Mouse (Mus musculus): ENCODE measurements at regions not wholly inside any gene's neighbourhood (a gene's known extent, or its start where the extent isn't known, plus 50 kb on each side); places are given as distances from the start of the nearest gene placed in this dataset.

GRCm38 (mm10) chr15:36879587-36879986, 128.0 kb downstream of the Zfp706 start:
- Histone ChIP-seq H3K27ac (replicated peaks in 1 of 2; ENCODE audit: control insufficient read depth in 1 of 2, insufficient read depth in 1 of 2, low read depth in 2 of 2, low read length in 2 of 2) (no peak overlapping the region), H3K4me2 (ENCODE audit: low read length) (no peak overlapping the region), H3K36me3 (ENCODE audit: control insufficient read depth, insufficient read depth, low read length) (no peaks in the 10 kb centered on the region), H3K4me3 (ENCODE audit: control insufficient read depth in 1 of 2, insufficient read depth in 1 of 2, low read depth in 1 of 2, low read length in 2 of 2) (no peak overlapping the region), H3K27me3 (ENCODE audit: control insufficient read depth, insufficient read depth, low read length) (no peaks in the 10 kb centered on the region), H3K9me3 (ENCODE audit: control insufficient read depth, low read length) (no peaks in the 10 kb centered on the region), H3K4me1 (ENCODE audit: control insufficient read depth in 2 of 2, insufficient read depth in 2 of 2, low read length in 2 of 2) (peaks cover 15 to 21% of the 10 kb centered on the region in 2 experiments), H3K9ac (ENCODE audit: low read length) (no peak overlapping the region)
- ATAC-seq (ENCODE audit: insufficient number of reproducible peaks, insufficient read depth, low FRiP score, low read depth): no peak
- 82% methylated on average over 7 of the region's 7 CpGs for WGBS

- peaks cover 20 to 25% of the 10 kb centered on the region in 2 experiments for H3K4me1 ChIP-seq (ENCODE audit: control insufficient read depth in 2 of 2, insufficient read depth in 2 of 2, low read length in 2 of 2)
- H3K27ac ChIP-seq (replicated peaks in 1 of 2; ENCODE audit: control insufficient read depth in 1 of 2, insufficient read depth in 1 of 2, low read depth in 2 of 2, low read length in 2 of 2): no peak overlapping the region
- H3K9ac ChIP-seq (ENCODE audit: low read length): no peak overlapping the region
- H3K36me3 ChIP-seq (ENCODE audit: control insufficient read depth, insufficient read depth, low read length): no peaks in the 10 kb centered on the region
- no peak overlapping the region for H3K4me3 ChIP-seq (ENCODE audit: control insufficient read depth in 1 of 2, insufficient read depth in 1 of 2, low read depth in 1 of 2, low read length in 2 of 2)
- H3K9me3 ChIP-seq (ENCODE audit: control insufficient read depth, low read length): no peaks in the 10 kb centered on the region
- 49% methylated on average over 5 of the region's 5 CpGs for WGBS
- no peaks in the 10 kb centered on the region for H3K27me3 ChIP-seq (ENCODE audit: control insufficient read depth, insufficient read depth, low read length)
- no peak for ATAC-seq (ENCODE audit: insufficient number of reproducible peaks, insufficient read depth, low FRiP score, low read depth)
- H3K4me2 ChIP-seq (ENCODE audit: low read length): no peak overlapping the region
Measured at GRCm38 (mm10) chr15:36878960-36879359, 128.6 kb downstream of the Zfp706 start.

GRCm38 (mm10) chr15:36878276-36878675, 129.3 kb downstream of the Zfp706 start:
- Histone ChIP-seq H3K4me1 (ENCODE audit: control insufficient read depth in 2 of 2, insufficient read depth in 2 of 2, low read length in 2 of 2) (peaks cover 27 to 32% of the 10 kb centered on the region in 2 experiments), H3K4me2 (ENCODE audit: low read length) (no peak overlapping the region), H3K4me3 (ENCODE audit: control insufficient read depth in 1 of 2, insufficient read depth in 1 of 2, low read depth in 1 of 2, low read length in 2 of 2) (no peak overlapping the region), H3K27ac (replicated peaks in 1 of 2; ENCODE audit: control insufficient read depth in 1 of 2, insufficient read depth in 1 of 2, low read depth in 2 of 2, low read length in 2 of 2) (no peak overlapping the region), H3K9ac (ENCODE audit: low read length) (no peak overlapping the region), H3K27me3 (ENCODE audit: control insufficient read depth, insufficient read depth, low read length) (no peaks in the 10 kb centered on the region), H3K36me3 (ENCODE audit: control insufficient read depth, insufficient read depth, low read length) (no peaks in the 10 kb centered on the region), H3K9me3 (ENCODE audit: control insufficient read depth, low read length) (no peaks in the 10 kb centered on the region)
- 65% methylated on average over 3 of the region's 3 CpGs for WGBS
- no peak for ATAC-seq (ENCODE audit: insufficient number of reproducible peaks, insufficient read depth, low FRiP score, low read depth)

- Histone ChIP-seq H3K4me1 (ENCODE audit: control insufficient read depth in 2 of 2, insufficient read depth in 2 of 2, low read length in 2 of 2) (peaks cover 31 to 40% of the 10 kb centered on the region in 2 experiments), H3K27me3 (ENCODE audit: control insufficient read depth, insufficient read depth, low read length) (no peaks in the 10 kb centered on the region), H3K36me3 (ENCODE audit: control insufficient read depth, insufficient read depth, low read length) (no peaks in the 10 kb centered on the region), H3K4me3 (ENCODE audit: control insufficient read depth in 1 of 2, insufficient read depth in 1 of 2, low read depth in 1 of 2, low read length in 2 of 2) (no peak overlapping the region), H3K27ac (replicated peaks in 1 of 2; ENCODE audit: control insufficient read depth in 1 of 2, insufficient read depth in 1 of 2, low read depth in 2 of 2, low read length in 2 of 2) (no peak overlapping the region), H3K9me3 (ENCODE audit: control insufficient read depth, low read length) (no peaks in the 10 kb centered on the region), H3K4me2 (ENCODE audit: low read length) (no peak overlapping the region), H3K9ac (ENCODE audit: low read length) (no peak overlapping the region)
- 77% methylated on average over 7 of the region's 7 CpGs for WGBS
- no peak for ATAC-seq (ENCODE audit: insufficient number of reproducible peaks, insufficient read depth, low FRiP score, low read depth)
Measured at GRCm38 (mm10) chr15:36877501-36877900, 130.1 kb downstream of the Zfp706 start.

GRCm38 (mm10) chr15:36875980-36876778, 131.4 kb downstream of the Zfp706 start:
- 59% methylated on average over 10 of the region's 10 CpGs for WGBS
- Histone ChIP-seq H3K9ac (ENCODE audit: low read length) (no peak overlapping the region; the same call in 1 of the 2 replicates), H3K36me3 (ENCODE audit: control insufficient read depth, insufficient read depth, low read length) (no peaks in the 10 kb centered on the region), H3K4me2 (ENCODE audit: low read length) (no peak overlapping the region), H3K4me1 (ENCODE audit: control insufficient read depth in 2 of 2, insufficient read depth in 2 of 2, low read length in 2 of 2) (peaks cover 33 to 44% of the 10 kb centered on the region in 2 experiments), H3K9me3 (ENCODE audit: control insufficient read depth, low read length) (no peaks in the 10 kb centered on the region), H3K4me3 (ENCODE audit: control insufficient read depth in 1 of 2, insufficient read depth in 1 of 2, low read depth in 1 of 2, low read length in 2 of 2) (no peak overlapping the region), H3K27ac (replicated peaks in 1 of 2; ENCODE audit: control insufficient read depth in 1 of 2, insufficient read depth in 1 of 2, low read depth in 2 of 2, low read length in 2 of 2) (peak overlapping the region; percentile 21 to 46; a peak in 2 of 4 replicates), H3K27me3 (ENCODE audit: control insufficient read depth, insufficient read depth, low read length) (no peaks in the 10 kb centered on the region)
- no peak for ATAC-seq (ENCODE audit: insufficient number of reproducible peaks, insufficient read depth, low FRiP score, low read depth)

- H3K36me3 ChIP-seq (ENCODE audit: control insufficient read depth, insufficient read depth, low read length): no peaks in the 10 kb centered on the region
- WGBS: 92% methylated on average over 4 of the region's 4 CpGs
- peak overlapping the region; percentile 87 to 94; a peak in 3 of 4 replicates for H3K27ac ChIP-seq (replicated peaks in 1 of 2; ENCODE audit: control insufficient read depth in 1 of 2, insufficient read depth in 1 of 2, low read depth in 2 of 2, low read length in 2 of 2)
- no peak overlapping the region for H3K4me3 ChIP-seq (ENCODE audit: control insufficient read depth in 1 of 2, insufficient read depth in 1 of 2, low read depth in 1 of 2, low read length in 2 of 2)
- no peaks in the 10 kb centered on the region for H3K27me3 ChIP-seq (ENCODE audit: control insufficient read depth, insufficient read depth, low read length)
- no peak overlapping the region for H3K9ac ChIP-seq (ENCODE audit: low read length)
- H3K4me1 ChIP-seq (ENCODE audit: control insufficient read depth in 2 of 2, insufficient read depth in 2 of 2, low read length in 2 of 2): peaks cover 33 to 44% of the 10 kb centered on the region in 2 experiments
- no peak overlapping the region for H3K4me2 ChIP-seq (ENCODE audit: low read length)
- H3K9me3 ChIP-seq (ENCODE audit: control insufficient read depth, low read length): no peaks in the 10 kb centered on the region
- ATAC-seq (ENCODE audit: insufficient number of reproducible peaks, insufficient read depth, low FRiP score, low read depth): no peak
Measured at GRCm38 (mm10) chr15:36874555-36874954, 133.0 kb downstream of the Zfp706 start.

- peak overlapping the region; percentile 54 for H3K9ac ChIP-seq (ENCODE audit: low read length)
- H3K36me3 ChIP-seq (ENCODE audit: control insufficient read depth, insufficient read depth, low read length): no peaks in the 10 kb centered on the region
- peak overlapping the region; percentile 45 for H3K4me2 ChIP-seq (ENCODE audit: low read length)
- H3K9me3 ChIP-seq (ENCODE audit: control insufficient read depth, low read length): no peaks in the 10 kb centered on the region
- no peaks in the 10 kb centered on the region for H3K27me3 ChIP-seq (ENCODE audit: control insufficient read depth, insufficient read depth, low read length)
- H3K27ac ChIP-seq (replicated peaks in 1 of 2; ENCODE audit: control insufficient read depth in 1 of 2, insufficient read depth in 1 of 2, low read depth in 2 of 2, low read length in 2 of 2): peak overlapping the region; percentile 87 to 94
- WGBS: 29% methylated on average over 5 of the region's 5 CpGs
- H3K4me1 ChIP-seq (ENCODE audit: control insufficient read depth in 2 of 2, insufficient read depth in 2 of 2, low read length in 2 of 2): peaks cover 33 to 43% of the 10 kb centered on the region in 2 experiments
- H3K4me3 ChIP-seq (ENCODE audit: control insufficient read depth in 1 of 2, insufficient read depth in 1 of 2, low read depth in 1 of 2, low read length in 2 of 2): no peak overlapping the region
- no peak for ATAC-seq (ENCODE audit: insufficient number of reproducible peaks, insufficient read depth, low FRiP score, low read depth)
Measured at GRCm38 (mm10) chr15:36873884-36874243, 133.7 kb downstream of the Zfp706 start.

Measured in heart, embryonic 14.5 days (tissue).